In genomic region chr4:151425133-151425532, GRCm38 (mm10) we compare ENCODE assay signal across 21 mouse cellular contexts.
DNase-seq lines count a peak whose midpoint lies in the region; ATAC-seq and TF ChIP-seq lines count a peak whose summit lies in the region.
"Had no signal": no experiment of that assay in that cellular context is flagged by ENCODE, and none has a peak within 500 bp of the region (broad histone marks: within the 10 kb centered on the region; RNA-seq: fewer than 3 reads in every experiment).

No protein-coding gene starts in this region.

- TF ChIP-seq EP300 in lung, postnatal 0 days (IDR thresholded peaks at IDR 0.05) = no peak

- H3K27me3 ChIP-seq in kidney, postnatal 0 days (ENCODE audit: insufficient read depth, low read length) = no peaks in the 10 kb centered on the region
- H3K27me3 ChIP-seq in lung, postnatal 0 days (replicated peaks; ENCODE audit: insufficient read depth, low read length) = no peaks in the 10 kb centered on the region
- H3K27me3 ChIP-seq: hindbrain, embryonic 15.5 days; liver, embryonic 13.5 days had no signal

- H3K4me3 ChIP-seq in kidney, postnatal 0 days (replicated peaks; ENCODE audit: low read depth, low read length) = no peak overlapping the region
- H3K4me3 ChIP-seq in lung, postnatal 0 days (ENCODE audit: low read depth, low read length) = no peak overlapping the region
- H3K4me3 ChIP-seq in lung, adult 2 months (replicated peaks; ENCODE audit: extremely low read depth, low read depth, low read length) = no peak overlapping the region
- H3K4me3 ChIP-seq: embryonic facial prominence, embryonic 10.5 days; forebrain, embryonic 10.5 days; heart, embryonic 10.5 days; hindbrain, embryonic 15.5 days; limb, embryonic 12.5 days; liver, embryonic 13.5 days; midbrain, embryonic 12.5 days had no signal

- DNase-seq in kidney, postnatal 0 days (ENCODE audit: low spot score) = no peak
- no peak for DNase-seq in kidney, adult 18-20 months
- no peak for DNase-seq in lung, postnatal 0 days (ENCODE audit: low spot score)
- DNase-seq in lung, adult 2 months = no peak
- peak; percentile 82 for DNase-seq in R1 (ENCODE audit: low read depth, low spot score)
- no peak for DNase-seq in brain, embryonic 14.5 days (ENCODE audit: low read depth)
- no peak for DNase-seq in thymus, postnatal 0 days (ENCODE audit: low spot score)
- DNase-seq: heart, postnatal 4 days; liver, embryonic 13.5 days; lung, postnatal 14 days; right cerebral cortex, postnatal 25 days; spleen, adult 18-20 months; thymus, adult 18-20 months; thymus, postnatal 4 days had no signal

- no peak overlapping the region for H3K27ac ChIP-seq in kidney, postnatal 0 days
- H3K27ac ChIP-seq in lung, postnatal 0 days (ENCODE audit: low read length) = no peak overlapping the region
- H3K27ac ChIP-seq: embryonic facial prominence, embryonic 10.5 days; forebrain, embryonic 10.5 days; heart, embryonic 10.5 days; hindbrain, embryonic 15.5 days; limb, embryonic 12.5 days; liver, embryonic 13.5 days; midbrain, embryonic 12.5 days had no signal

- H3K4me2 ChIP-seq in kidney, postnatal 0 days (ENCODE audit: low read length) = no peak overlapping the region
- no peak overlapping the region for H3K4me2 ChIP-seq in lung, postnatal 0 days (replicated peaks; ENCODE audit: low read depth, low read length)
- H3K4me2 ChIP-seq: hindbrain, embryonic 15.5 days; limb, embryonic 12.5 days; liver, embryonic 13.5 days; midbrain, embryonic 12.5 days had no signal

- TF ChIP-seq CTCF in kidney, postnatal 0 days (IDR thresholded peaks at IDR 0.05; ENCODE audit: low read depth) = peak; percentile 51
- peak; percentile 17; the same call in 1 of the 2 replicates for TF ChIP-seq CTCF in lung, postnatal 0 days (IDR thresholded peaks at IDR 0.05)
- TF ChIP-seq CTCF in lung, adult 2 months (IDR thresholded peaks at IDR 0.05; ENCODE audit: insufficient read depth, low read length) = no peak
- TF ChIP-seq CTCF in brain, embryonic 14.5 days (IDR thresholded peaks at IDR 0.05; ENCODE audit: borderline replicate concordance, extremely low read depth, insufficient read depth, insufficient read length) = peak; percentile 29; the same call in 1 of the 2 replicates

- H3K4me1 ChIP-seq in kidney, postnatal 0 days (replicated peaks; ENCODE audit: insufficient read depth, low read length) = no peaks in the 10 kb centered on the region
- no peaks in the 10 kb centered on the region for H3K4me1 ChIP-seq in lung, postnatal 0 days (ENCODE audit: insufficient read depth, low read depth, low read length)
- H3K4me1 ChIP-seq in lung, adult 2 months (ENCODE audit: control insufficient read depth, insufficient read depth, low read length) = no peaks in the 10 kb centered on the region
- H3K4me1 ChIP-seq: embryonic facial prominence, embryonic 10.5 days; forebrain, embryonic 10.5 days; limb, embryonic 12.5 days; liver, embryonic 13.5 days; midbrain, embryonic 12.5 days had no signal

- no peaks in the 10 kb centered on the region for H3K36me3 ChIP-seq in kidney, postnatal 0 days (ENCODE audit: insufficient read depth, low read length)
- H3K36me3 ChIP-seq in lung, postnatal 0 days (ENCODE audit: insufficient read depth, low read length) = no peaks in the 10 kb centered on the region
- H3K36me3 ChIP-seq: embryonic facial prominence, embryonic 10.5 days; forebrain, embryonic 10.5 days; heart, embryonic 10.5 days; limb, embryonic 12.5 days; liver, embryonic 13.5 days; midbrain, embryonic 12.5 days had no signal

- TF ChIP-seq POLR2A in lung, adult 2 months (IDR thresholded peaks at IDR 0.05; ENCODE audit: borderline replicate concordance, extremely low read depth, low read depth, low read length) = no peak
- no peak for TF ChIP-seq POLR2A in brain, embryonic 14.5 days (IDR thresholded peaks at IDR 0.05; ENCODE audit: borderline replicate concordance, extremely low read depth, insufficient read depth, insufficient read length, poor library complexity, severe bottlenecking)

- WGBS in kidney, postnatal 0 days = 63% methylated on average over 3 of the region's 3 CpGs
- 62% methylated on average over 3 of the region's 3 CpGs for WGBS in lung, postnatal 0 days
- 73% methylated on average over 3 of the region's 3 CpGs for WGBS in lung, adult 2 months

- H3K9ac ChIP-seq in kidney, postnatal 0 days (ENCODE audit: low read depth, low read length) = no peak overlapping the region
- H3K9ac ChIP-seq in lung, postnatal 0 days (replicated peaks; ENCODE audit: low read depth) = no peak overlapping the region
- H3K9ac ChIP-seq: hindbrain, embryonic 15.5 days; limb, embryonic 12.5 days; liver, embryonic 13.5 days; midbrain, embryonic 12.5 days had no signal

- H3K9me3 ChIP-seq in kidney, postnatal 0 days (replicated peaks; ENCODE audit: low read length) = no peaks in the 10 kb centered on the region
- no peaks in the 10 kb centered on the region for H3K9me3 ChIP-seq in lung, postnatal 0 days (ENCODE audit: low read length)

- ATAC-seq in kidney, postnatal 0 days (replicated peaks; ENCODE audit: low FRiP score, low read depth) = no peak
- no peak for ATAC-seq in lung, postnatal 0 days
- ATAC-seq: intestine, embryonic 16.5 days had no signal
